Mouse (Mus musculus): Measurements from ENCODE around the gene Hyal2. TPM values are rescaled to one million over a fixed set of nuclear protein-coding genes. Genes with fewer than 3 reads are reported as not detected.

The Hyal2 gene
- polyA plus RNA-seq, 1 experiment from 2014 or later: 88.8 TPM

DNA sequence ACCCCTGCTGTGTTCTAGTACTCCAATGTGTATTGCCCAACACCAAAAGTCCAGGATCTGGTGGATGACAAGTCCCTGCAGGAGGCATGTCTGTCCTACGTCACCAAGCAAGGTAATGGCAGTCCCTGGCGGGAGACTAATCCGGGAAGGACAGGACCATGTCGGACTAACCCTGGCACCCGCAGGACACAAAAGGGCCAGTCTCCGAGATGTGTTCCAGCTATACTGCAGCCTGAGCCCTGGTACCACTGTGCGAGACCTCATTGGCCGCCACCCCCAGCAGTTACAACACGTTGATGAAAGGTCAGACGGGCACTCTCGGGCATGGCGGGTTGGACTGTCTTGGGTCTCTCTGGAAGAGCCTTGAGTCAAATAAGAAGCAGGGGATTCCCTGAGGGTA is 23.0 kb upstream of the Hyal2 start:
- Histone ChIP-seq H3K9me3 (replicated peaks; ENCODE audit: low read length) (no peaks in the 10 kb centered on the region), H3K36me3 (ENCODE audit: insufficient read depth, low read length) (peaks cover 9% of the 10 kb centered on the region; the same call in 1 of the 2 replicates), H3K4me2 (ENCODE audit: low read length) (no peak overlapping the region), H3K4me1 (replicated peaks; ENCODE audit: insufficient read depth, low read length) (peaks cover 20% of the 10 kb centered on the region; the same call in 1 of the 2 replicates), H3K4me3 (replicated peaks; ENCODE audit: low read depth, low read length) (no peak overlapping the region), H3K27me3 (ENCODE audit: insufficient read depth, low read length) (no peaks in the 10 kb centered on the region), H3K27ac (no peak overlapping the region), H3K9ac (ENCODE audit: low read depth, low read length) (no peak overlapping the region)
- DNase-seq (ENCODE audit: low spot score) (no peak), ATAC-seq (replicated peaks; ENCODE audit: low FRiP score, low read depth) (no peak)
- TF ChIP-seq CTCF (IDR thresholded peaks at IDR 0.05; ENCODE audit: low read depth): no peak
- WGBS: 94% methylated on average over 12 of the region's 12 CpGs

GRCm38 (mm10) chr9:107545199-107545598 is 22.5 kb upstream of the Hyal2 start:
- WGBS: 84% methylated on average over 10 of the region's 10 CpGs
- H3K27ac ChIP-seq: no peak overlapping the region
- 0 out of 2 replicates have a peak, but pooled peaks cover 8% of the 10 kb centered on the region for H3K36me3 ChIP-seq (ENCODE audit: insufficient read depth, low read length)
- DNase-seq (ENCODE audit: low spot score): no peak
- no peak for ATAC-seq (replicated peaks; ENCODE audit: low FRiP score, low read depth)
- H3K4me3 ChIP-seq (replicated peaks; ENCODE audit: low read depth, low read length): no peak overlapping the region
- H3K9ac ChIP-seq (ENCODE audit: low read depth, low read length): no peak overlapping the region
- no peak overlapping the region for H3K4me2 ChIP-seq (ENCODE audit: low read length)
- no peaks in the 10 kb centered on the region for H3K27me3 ChIP-seq (ENCODE audit: insufficient read depth, low read length)
- TF ChIP-seq CTCF (IDR thresholded peaks at IDR 0.05; ENCODE audit: low read depth): no peak
- peaks cover 20% of the 10 kb centered on the region; the same call in 1 of the 2 replicates for H3K4me1 ChIP-seq (replicated peaks; ENCODE audit: insufficient read depth, low read length)
- no peaks in the 10 kb centered on the region for H3K9me3 ChIP-seq (replicated peaks; ENCODE audit: low read length)

DNA sequence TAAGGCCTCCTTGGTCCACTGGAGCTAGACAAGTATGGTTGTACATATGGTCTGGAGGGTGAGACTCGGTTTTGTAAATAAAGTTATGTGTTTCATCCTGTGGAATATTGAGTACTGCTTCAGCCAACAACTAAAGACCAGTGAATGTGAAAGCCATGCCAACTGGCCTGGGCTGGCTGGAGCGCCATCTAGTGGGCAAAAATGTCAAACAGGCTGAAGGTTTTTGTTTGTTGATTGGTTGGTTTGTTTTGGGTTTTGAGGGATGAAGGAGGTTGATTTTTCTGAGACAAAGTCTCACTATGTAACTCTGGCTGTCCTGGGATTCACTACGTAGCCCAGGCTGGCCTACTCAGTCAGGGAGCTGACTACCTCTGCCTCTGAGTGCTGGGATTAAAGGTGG is 22.1 kb upstream of the Hyal2 start:
- ATAC-seq (replicated peaks; ENCODE audit: low FRiP score, low read depth) (no peak), DNase-seq (ENCODE audit: low spot score) (peak; percentile 80)
- Histone ChIP-seq H3K4me3 (replicated peaks; ENCODE audit: low read depth, low read length) (no peak overlapping the region), H3K36me3 (ENCODE audit: insufficient read depth, low read length) (0 out of 2 replicates have a peak, but pooled peaks cover 8% of the 10 kb centered on the region), H3K4me2 (ENCODE audit: low read length) (no peak overlapping the region), H3K27ac (no peak overlapping the region), H3K9me3 (replicated peaks; ENCODE audit: low read length) (no peaks in the 10 kb centered on the region), H3K4me1 (replicated peaks; ENCODE audit: insufficient read depth, low read length) (peaks cover 21% of the 10 kb centered on the region; the same call in 1 of the 2 replicates), H3K9ac (ENCODE audit: low read depth, low read length) (no peak overlapping the region), H3K27me3 (ENCODE audit: insufficient read depth, low read length) (no peaks in the 10 kb centered on the region)
- WGBS: 11% methylated on average over 3 of the region's 3 CpGs
- TF ChIP-seq CTCF (IDR thresholded peaks at IDR 0.05; ENCODE audit: low read depth): peak; percentile 96

GRCm38 (mm10) chr9:107547026-107547425 is 20.7 kb upstream of the Hyal2 start, which contains the start of gene Zmynd10:
Gene Zmynd10, plus strand, starts transcription at chr9:107547298.
- peak; percentile 95 for DNase-seq (ENCODE audit: low spot score)
- no peaks in the 10 kb centered on the region for H3K9me3 ChIP-seq (replicated peaks; ENCODE audit: low read length)
- H3K27ac ChIP-seq: peak within 1 kb of the TSS; percentile 60; the same call in 1 of the 2 replicates
- no peak within 1 kb of the TSS for H3K9ac ChIP-seq (ENCODE audit: low read depth, low read length)
- peaks cover 26% of the 10 kb centered on the region for H3K4me1 ChIP-seq (replicated peaks; ENCODE audit: insufficient read depth, low read length)
- 0 out of 2 replicates have a peak, but pooled peaks cover 8% of the 10 kb centered on the region for H3K36me3 ChIP-seq (ENCODE audit: insufficient read depth, low read length)
- 2% methylated on average over 20 of the region's 20 CpGs for WGBS
- peak; percentile 56 for ATAC-seq (replicated peaks; ENCODE audit: low FRiP score, low read depth)
- TF ChIP-seq CTCF (IDR thresholded peaks at IDR 0.05; ENCODE audit: low read depth): no peak
- H3K27me3 ChIP-seq (ENCODE audit: insufficient read depth, low read length): no peaks in the 10 kb centered on the region
- peak within 1 kb of the TSS; percentile 53 for H3K4me2 ChIP-seq (ENCODE audit: low read length)
- no peak within 1 kb of the TSS; the same call in 1 of the 2 replicates for H3K4me3 ChIP-seq (replicated peaks; ENCODE audit: low read depth, low read length)

GRCm38 (mm10) chr9:107547957-107548356 is 19.8 kb upstream of the Hyal2 start:
- Histone ChIP-seq H3K27ac (no peak overlapping the region), H3K9ac (ENCODE audit: low read depth, low read length) (no peak overlapping the region), H3K9me3 (replicated peaks; ENCODE audit: low read length) (no peaks in the 10 kb centered on the region), H3K4me1 (replicated peaks; ENCODE audit: insufficient read depth, low read length) (peaks cover 32% of the 10 kb centered on the region), H3K36me3 (ENCODE audit: insufficient read depth, low read length) (0 out of 2 replicates have a peak, but pooled peaks cover 8% of the 10 kb centered on the region), H3K4me2 (ENCODE audit: low read length) (no peak overlapping the region), H3K4me3 (replicated peaks; ENCODE audit: low read depth, low read length) (no peak overlapping the region), H3K27me3 (ENCODE audit: insufficient read depth, low read length) (no peaks in the 10 kb centered on the region)
- no peak for TF ChIP-seq CTCF (IDR thresholded peaks at IDR 0.05; ENCODE audit: low read depth)
- 79% methylated on average over 5 of the region's 5 CpGs for WGBS
- no peak for ATAC-seq (replicated peaks; ENCODE audit: low FRiP score, low read depth)
- no peak for DNase-seq (ENCODE audit: low spot score)

DNA sequence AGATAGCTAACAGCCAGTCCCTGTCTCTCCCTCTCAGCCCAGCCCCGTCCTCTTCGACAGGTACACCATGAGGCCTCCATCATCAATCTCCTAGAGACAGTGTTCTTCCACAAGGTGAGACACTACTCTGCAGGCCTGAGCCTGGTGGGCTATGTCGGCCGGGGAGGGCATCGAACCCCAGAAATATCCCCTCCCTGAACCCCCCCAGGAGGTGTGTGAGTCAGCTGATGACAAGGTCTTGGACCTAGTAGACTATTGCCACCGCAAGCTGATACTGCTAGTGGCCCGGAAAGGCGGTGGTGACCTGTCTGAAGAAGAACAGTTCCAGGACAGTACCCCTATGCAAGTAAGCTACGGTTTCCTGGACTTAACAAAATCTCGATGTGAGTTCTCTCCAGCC is 18.9 kb upstream of the Hyal2 start:
- ATAC-seq (replicated peaks; ENCODE audit: low FRiP score, low read depth) (no peak), DNase-seq (ENCODE audit: low spot score) (no peak)
- H3K4me3 ChIP-seq (replicated peaks; ENCODE audit: low read depth, low read length): no peak overlapping the region
- no peak for TF ChIP-seq CTCF (IDR thresholded peaks at IDR 0.05; ENCODE audit: low read depth)
- H3K9me3 ChIP-seq (replicated peaks; ENCODE audit: low read length): no peaks in the 10 kb centered on the region
- H3K4me2 ChIP-seq (ENCODE audit: low read length): no peak overlapping the region
- H3K36me3 ChIP-seq (ENCODE audit: insufficient read depth, low read length): 0 out of 2 replicates have a peak, but pooled peaks cover 8% of the 10 kb centered on the region
- no peaks in the 10 kb centered on the region for H3K27me3 ChIP-seq (ENCODE audit: insufficient read depth, low read length)
- no peak overlapping the region for H3K27ac ChIP-seq
- peaks cover 41% of the 10 kb centered on the region for H3K4me1 ChIP-seq (replicated peaks; ENCODE audit: insufficient read depth, low read length)
- 84% methylated on average over 10 of the region's 10 CpGs for whole genome bisulfite sequencing
- no peak overlapping the region for H3K9ac ChIP-seq (ENCODE audit: low read depth, low read length)
